Mouse (Mus musculus): ENCODE data around the gene AC140267.1.
A peak's percentile ranks its signal among the peaks of the same experiment; 100 is the strongest.

AC140267.1 gene

GRCm38 (mm10) chr15:80263610-80264575 is 28.3 kb downstream of the AC140267.1 start, which contains the start of gene Rps19bp1:
Rps19bp1 (minus strand) TSS chr15:80264315.
- peak; percentile 80 for DNase-seq (ENCODE audit: low spot score)

DNA sequence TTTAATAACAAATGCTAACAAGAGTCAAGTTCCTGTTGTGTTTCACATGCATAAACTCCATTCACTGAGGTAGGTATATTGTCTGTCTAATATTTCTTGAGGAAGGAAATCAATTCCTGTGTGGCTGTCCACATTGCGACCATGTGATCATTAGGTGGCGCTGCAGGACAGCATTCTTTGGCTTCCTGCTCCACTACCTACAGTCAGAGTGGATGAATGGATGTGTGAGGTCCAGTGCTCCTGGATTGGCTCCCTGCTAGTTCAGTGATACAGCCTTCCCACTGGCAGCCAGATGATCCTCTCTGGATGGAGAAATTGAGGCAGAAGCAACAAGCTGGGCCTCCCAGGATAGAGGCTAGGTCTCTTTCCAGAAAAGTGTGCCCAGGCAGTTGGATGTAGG is 30.6 kb downstream of the AC140267.1 start:
- no peak for DNase-seq (ENCODE audit: low spot score)

DNA sequence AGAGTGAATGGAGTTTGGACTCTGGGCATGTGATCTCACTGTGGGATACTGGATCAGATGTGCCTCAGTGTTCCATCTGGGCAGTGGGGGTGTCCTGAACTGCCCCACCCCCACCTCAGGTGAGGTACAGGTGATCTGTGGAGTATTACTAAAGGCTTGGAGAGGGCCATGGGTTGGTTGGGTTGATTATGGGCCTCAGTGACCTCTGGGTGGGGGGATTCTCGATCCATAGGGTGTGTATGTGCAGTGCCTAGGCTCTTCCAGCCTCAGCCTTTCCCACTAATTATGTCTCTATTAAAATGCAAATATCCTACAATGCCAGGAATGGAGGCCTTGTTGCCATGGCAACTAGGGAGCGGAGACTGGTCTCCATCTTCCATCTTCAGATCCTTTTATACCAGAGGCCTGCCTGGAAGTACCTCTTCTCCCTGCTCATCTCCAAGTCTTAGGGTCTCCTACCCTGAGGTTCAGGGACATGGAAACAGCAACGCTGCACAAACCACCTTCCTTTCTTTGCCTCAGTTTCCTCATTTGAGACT is 36.3 kb downstream of the AC140267.1 start:
- DNase-seq (ENCODE audit: low spot score), result no peak

- no peak for DNase-seq (ENCODE audit: low spot score)
These were observed 41.5 kb downstream of the AC140267.1 start for GRCm38 (mm10) chr15:80277107-80277506.

DNA sequence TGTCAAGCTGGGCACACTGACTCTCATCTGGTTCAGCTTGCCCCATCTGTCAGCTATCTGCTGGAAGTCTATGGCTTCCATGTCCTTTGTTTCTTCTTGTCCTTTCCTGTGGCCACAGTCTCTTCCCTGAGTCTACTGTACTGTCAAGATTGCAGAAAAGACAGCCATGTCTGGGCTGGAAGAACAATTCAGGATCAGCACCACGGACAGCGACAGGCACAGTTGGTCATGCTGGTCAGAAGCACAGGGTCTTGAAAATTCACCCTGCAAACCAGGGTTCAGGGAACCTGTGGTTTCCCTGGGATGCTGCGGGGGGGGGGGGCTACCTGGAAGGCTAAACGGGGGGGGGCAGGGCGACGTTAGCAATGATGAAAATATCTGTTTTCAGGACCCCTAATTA is 42.0 kb downstream of the AC140267.1 start:
- DNase-seq (ENCODE audit: low spot score), result no peak

- no peak for DNase-seq (ENCODE audit: low spot score)
These were observed 42.6 kb downstream of the AC140267.1 start for GRCm38 (mm10) chr15:80278121-80278759.

- DNase-seq (ENCODE audit: low spot score), result no peak
These were observed 43.4 kb downstream of the AC140267.1 start for GRCm38 (mm10) chr15:80279053-80279452.

DNA sequence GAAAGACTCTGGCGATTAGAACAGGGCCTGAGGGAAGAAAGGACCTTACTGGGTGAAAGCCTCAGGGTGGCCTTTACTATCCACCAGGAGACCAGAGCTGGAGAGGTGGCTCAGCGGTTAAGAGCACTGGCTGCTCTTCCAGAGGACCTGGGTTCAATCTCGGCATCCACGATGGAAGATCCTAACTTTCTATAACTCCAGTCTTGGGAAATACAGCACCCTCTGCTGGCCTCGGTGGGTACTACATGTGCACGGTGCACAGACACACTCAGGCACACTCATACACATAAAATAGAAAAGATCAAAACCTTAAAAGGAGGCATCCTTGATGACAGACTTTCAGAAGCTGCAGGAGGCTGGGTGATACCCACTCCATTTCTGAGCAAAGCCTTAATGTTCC is 45.0 kb downstream of the AC140267.1 start:
- no peak for DNase-seq (ENCODE audit: low spot score)

Measured in ovary, adult 18-20 months (tissue).